In genomic region chr5:106465129-106465790, GRCm38 (mm10) we compare ENCODE assay signal across 14 mouse cellular contexts. TPM values are rescaled to one million over a fixed set of nuclear protein-coding genes. Genes with fewer than 3 reads are reported as not detected.
DNase-seq lines count a peak whose midpoint lies in the region; ATAC-seq and TF ChIP-seq lines count a peak whose summit lies in the region.
"Had no signal": no experiment of that assay in that cellular context is flagged by ENCODE, and none has a peak within 500 bp of the region (broad histone marks: within the 10 kb centered on the region; RNA-seq: fewer than 3 reads in every experiment).

No protein-coding gene starts in this region.

- no peak for DNase-seq in hindbrain, embryonic 14.5 days (ENCODE audit: low spot score)
- peak; percentile 78 to 85 for DNase-seq in cerebellum, postnatal 10 days
- DNase-seq in forebrain, embryonic 14.5 days (ENCODE audit: low spot score) = peak; percentile 44
- DNase-seq in gastrocnemius, postnatal 14 days = no peak
- DNase-seq in thymus, adult 2 months = no peak
- no peak for DNase-seq in right cerebral cortex, adult 18-20 months
- DNase-seq: heart, postnatal 10 days; lung, postnatal 14 days had no signal

- H3K4me1 ChIP-seq in hindbrain, embryonic 14.5 days (replicated peaks; ENCODE audit: control insufficient read depth, insufficient read depth, low read length) = no peaks in the 10 kb centered on the region
- peaks cover 29% of the 10 kb centered on the region for H3K4me1 ChIP-seq in hindbrain, embryonic 12.5 days
- peaks cover 13% of the 10 kb centered on the region for H3K4me1 ChIP-seq in forebrain, embryonic 14.5 days (ENCODE audit: control insufficient read depth, insufficient read depth, low read length)
- H3K4me1 ChIP-seq in midbrain, embryonic 16.5 days (ENCODE audit: control insufficient read depth, insufficient read depth, low read length) = peaks cover 16% of the 10 kb centered on the region; the same call in 1 of the 2 replicates
- H3K4me1 ChIP-seq in thymus, adult 2 months (replicated peaks; ENCODE audit: control insufficient read depth, insufficient read depth, low read length) = no peaks in the 10 kb centered on the region

- peaks cover 100% of the 10 kb centered on the region for H3K27me3 ChIP-seq in hindbrain, embryonic 14.5 days (ENCODE audit: control insufficient read depth, insufficient read depth, low read length)
- peaks cover 100% of the 10 kb centered on the region for H3K27me3 ChIP-seq in hindbrain, embryonic 12.5 days
- H3K27me3 ChIP-seq in forebrain, embryonic 14.5 days (replicated peaks; ENCODE audit: control insufficient read depth, insufficient read depth, low read length) = peaks cover 74% of the 10 kb centered on the region
- peaks cover 19% of the 10 kb centered on the region for H3K27me3 ChIP-seq in midbrain, embryonic 16.5 days (ENCODE audit: control insufficient read depth, insufficient read depth, low read depth, low read length)
- H3K27me3 ChIP-seq in thymus, adult 2 months (ENCODE audit: control insufficient read depth, insufficient read depth, low read length) = peaks cover 46% of the 10 kb centered on the region

- H3K9me3 ChIP-seq in hindbrain, embryonic 14.5 days (ENCODE audit: control insufficient read depth, low read length) = no peaks in the 10 kb centered on the region
- no peaks in the 10 kb centered on the region for H3K9me3 ChIP-seq in hindbrain, embryonic 12.5 days (replicated peaks)
- H3K9me3 ChIP-seq in forebrain, embryonic 14.5 days (replicated peaks; ENCODE audit: control insufficient read depth, low read length) = no peaks in the 10 kb centered on the region
- H3K9me3 ChIP-seq in midbrain, embryonic 16.5 days (replicated peaks; ENCODE audit: control insufficient read depth, low read length, poor library complexity, severe bottlenecking) = no peaks in the 10 kb centered on the region

- H3K36me3 ChIP-seq in hindbrain, embryonic 14.5 days (replicated peaks; ENCODE audit: control insufficient read depth, insufficient read depth) = no peaks in the 10 kb centered on the region
- H3K36me3 ChIP-seq in hindbrain, embryonic 12.5 days = no peaks in the 10 kb centered on the region
- no peaks in the 10 kb centered on the region for H3K36me3 ChIP-seq in forebrain, embryonic 14.5 days (ENCODE audit: control insufficient read depth, insufficient read depth, low read length)
- no peaks in the 10 kb centered on the region for H3K36me3 ChIP-seq in midbrain, embryonic 16.5 days (ENCODE audit: control insufficient read depth, insufficient read depth, low read length)
- H3K36me3 ChIP-seq in thymus, adult 2 months (ENCODE audit: control insufficient read depth, insufficient read depth, low read length) = no peaks in the 10 kb centered on the region

- ATAC-seq in hindbrain, embryonic 14.5 days (ENCODE audit: low FRiP score) = no peak
- no peak for ATAC-seq in hindbrain, embryonic 12.5 days (ENCODE audit: low FRiP score)
- no peak for ATAC-seq in forebrain, embryonic 14.5 days
- ATAC-seq in midbrain, embryonic 16.5 days = no peak; the same call in 1 of the 2 replicates

- TF ChIP-seq CTCF in thymus, adult 2 months (IDR thresholded peaks at IDR 0.05; ENCODE audit: borderline replicate concordance, control insufficient read depth, extremely low read depth, insufficient read depth, low read length, poor library complexity) = no peak

- H3K4me3 ChIP-seq in hindbrain, embryonic 14.5 days (replicated peaks; ENCODE audit: low read length) = peak overlapping the region; percentile 5; the same call in 1 of the 2 replicates
- H3K4me3 ChIP-seq in hindbrain, embryonic 12.5 days = no peak overlapping the region
- peak overlapping the region; percentile 9; the same call in 1 of the 2 replicates for H3K4me3 ChIP-seq in forebrain, embryonic 14.5 days (ENCODE audit: low read depth, low read length)
- H3K4me3 ChIP-seq in midbrain, embryonic 16.5 days (ENCODE audit: low read depth, low read length) = peak overlapping the region; percentile 19
- H3K4me3 ChIP-seq in thymus, adult 2 months (ENCODE audit: control insufficient read depth, insufficient read depth, low read length) = no peak overlapping the region

- no peak overlapping the region for H3K27ac ChIP-seq in hindbrain, embryonic 14.5 days
- no peak overlapping the region; the same call in 1 of the 2 replicates for H3K27ac ChIP-seq in hindbrain, embryonic 12.5 days
- no peak overlapping the region for H3K27ac ChIP-seq in forebrain, embryonic 14.5 days (ENCODE audit: low read depth, low read length)
- peak overlapping the region; percentile 59 for H3K27ac ChIP-seq in midbrain, embryonic 16.5 days (ENCODE audit: low read length)
- no peak overlapping the region for H3K27ac ChIP-seq in thymus, adult 2 months (ENCODE audit: control insufficient read depth, insufficient read depth, low read length)

- WGBS in hindbrain, embryonic 14.5 days = under 1% methylated on average over 31 of the region's 31 CpGs
- 2% methylated on average over 31 of the region's 31 CpGs for WGBS in hindbrain, embryonic 12.5 days
- under 1% methylated on average over 31 of the region's 31 CpGs for WGBS in forebrain, embryonic 14.5 days
- WGBS in midbrain, embryonic 16.5 days = under 1% methylated on average over 31 of the region's 31 CpGs
- 6% methylated on average over 31 of the region's 31 CpGs for WGBS in thymus, adult 2 months

- no peak overlapping the region for H3K9ac ChIP-seq in hindbrain, embryonic 14.5 days
- H3K9ac ChIP-seq in hindbrain, embryonic 12.5 days = no peak overlapping the region
- H3K9ac ChIP-seq in forebrain, embryonic 14.5 days (ENCODE audit: low read length) = no peak overlapping the region
- H3K9ac ChIP-seq in midbrain, embryonic 16.5 days (ENCODE audit: low read depth, low read length) = peak overlapping the region; percentile 31; the same call in 1 of the 2 replicates

- H3K4me2 ChIP-seq in hindbrain, embryonic 14.5 days (replicated peaks) = 0 out of 2 replicates have a peak overlapping the region, but pooled peaks have one; percentile 7
- H3K4me2 ChIP-seq in hindbrain, embryonic 12.5 days (replicated peaks) = no peak overlapping the region
- peak overlapping the region; percentile 38 for H3K4me2 ChIP-seq in forebrain, embryonic 14.5 days (ENCODE audit: low read length)
- H3K4me2 ChIP-seq in midbrain, embryonic 16.5 days (ENCODE audit: low read length) = peak overlapping the region; percentile 43

- TF ChIP-seq POLR2A in thymus, adult 2 months (IDR thresholded peaks at IDR 0.05; ENCODE audit: control insufficient read depth, extremely low read depth, insufficient read depth, low read length, poor library complexity) = no peak

- intact Hi-C loops in gastrocnemius, postnatal 14 days (cut with DNase I; ENCODE audit: low total_unique reads) = loop anchor here (5.0 to 10.0 kb wide), 2 partner anchors 180 to 332 kb away; no protein-coding TSS in a partner anchor

RNA-seq across cellular contexts. Expression of gene Barhl2, which starts 7.3 kb away (rescaled TPM):
- polyA plus RNA-seq in hindbrain, embryonic 14.5 days (2014; fragmentation: Nextera tagmentation; extraction: Ambion mirVana) = 1.1 and 2.3 TPM in 2 replicates
- 1.3 and 1.4 TPM in 2 replicates for polyA plus RNA-seq in hindbrain, embryonic 12.5 days (2016; fragmentation: Nextera tagmentation; extraction: Ambion mirVana)
- 1.9 and 2.0 TPM in 2 replicates for polyA plus RNA-seq in forebrain, embryonic 14.5 days (2014; fragmentation: Nextera tagmentation; extraction: Ambion mirVana)
- 6.8 and 8.5 TPM in 2 replicates for polyA plus RNA-seq in midbrain, embryonic 16.5 days (2015; fragmentation: Nextera tagmentation; extraction: Ambion mirVana)
- total RNA-seq in gastrocnemius, postnatal 14 days (2021) = not detected
- polyA plus RNA-seq in thymus, adult 2 months (2012; rRNA removed) = not detected in 2 replicates
- total RNA-seq: adrenal gland, postnatal 4 days; gastrocnemius, adult 18-20 months; heart, postnatal 10 days had no signal
- polyA plus RNA-seq: embryonic facial prominence, embryonic 14.5 days; stomach, embryonic 16.5 days had no signal

Comparison
In these comparisons a context has a peak if more than half of its experiments do, and no peak if none do; other contexts are left out.
1. H3K4me3 ChIP-seq: peak in hindbrain, embryonic 14.5 days (single experiment), forebrain, embryonic 14.5 days (single experiment) and midbrain, embryonic 16.5 days (single experiment); none in hindbrain, embryonic 12.5 days (single experiment) and thymus, adult 2 months (single experiment).
2. DNase-seq: peak in cerebellum, postnatal 10 days (2 of 2) and forebrain, embryonic 14.5 days (single experiment); none in hindbrain, embryonic 14.5 days (single experiment), gastrocnemius, postnatal 14 days (single experiment), thymus, adult 2 months (single experiment) and right cerebral cortex, adult 18-20 months (single experiment).